Mouse (Mus musculus) ES-Bruce4 (cell line): ENCODE results near the gene Pwwp2a.

Experiments
- CTCF ChIP-seq: IDR thresholded peaks from one replicate; pipeline ENCODE4 v1.8.1; 2011; ENCODE audit warnings: low read depth, low read length
- POLR2A ChIP-seq: IDR thresholded peaks from one replicate; pipeline ENCODE4 v1.8.1; 2011; ENCODE audit warnings: low read length; ENCODE audit not compliant: insufficient read depth

- TF ChIP-seq CTCF (no peak), POLR2A (no peak)
These were observed 72.8 kb downstream of the Pwwp2a start for GRCm38 (mm10) chr11:43754568-43754967.
